Mouse (Mus musculus) lung, postnatal 14 days (tissue): ENCODE measurements at regions not wholly inside any gene's neighbourhood (a gene's known extent, or its start where the extent isn't known, plus 50 kb on each side); places are given as distances from the start of the nearest gene placed in this dataset.

Experiments
- DNase-seq: peaks from one replicate; pipeline ENCODE4 v3.0.0; 2021

GRCm38 (mm10) chr2:178718048-178718447 lies 287.7 kb downstream of the Cdh26 start:
- DNase-seq = no peak

- no peak for DNase-seq
Observed at GRCm38 (mm10) chr2:178723455-178723854, 293.1 kb downstream of the Cdh26 start.

DNA sequence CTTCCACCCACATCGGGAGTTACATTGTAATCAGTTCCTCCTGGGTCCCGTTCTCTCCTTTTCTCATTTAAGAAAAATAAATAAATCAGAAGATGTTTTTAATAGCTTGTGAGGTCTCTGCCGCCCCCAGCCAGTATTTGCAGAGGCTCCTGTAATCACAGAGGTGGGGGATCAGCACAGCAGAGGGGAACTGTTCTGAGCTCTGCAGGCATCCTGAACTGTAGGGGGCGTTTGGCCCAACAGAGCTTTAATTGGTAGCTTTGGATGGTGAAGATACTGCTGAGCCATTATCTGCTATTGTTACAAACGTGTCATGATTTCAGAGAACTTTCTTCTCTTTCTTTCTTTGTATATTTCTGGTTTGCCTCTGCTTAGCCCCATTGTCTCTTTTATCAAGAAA lies 293.9 kb downstream of the Cdh26 start:
- DNase-seq = no peak

GRCm38 (mm10) chr2:178727930-178728793 lies 297.8 kb downstream of the Cdh26 start:
- no peak for DNase-seq

- DNase-seq = no peak
Observed at GRCm38 (mm10) chr2:178728794-178729120, 298.4 kb downstream of the Cdh26 start.

DNA sequence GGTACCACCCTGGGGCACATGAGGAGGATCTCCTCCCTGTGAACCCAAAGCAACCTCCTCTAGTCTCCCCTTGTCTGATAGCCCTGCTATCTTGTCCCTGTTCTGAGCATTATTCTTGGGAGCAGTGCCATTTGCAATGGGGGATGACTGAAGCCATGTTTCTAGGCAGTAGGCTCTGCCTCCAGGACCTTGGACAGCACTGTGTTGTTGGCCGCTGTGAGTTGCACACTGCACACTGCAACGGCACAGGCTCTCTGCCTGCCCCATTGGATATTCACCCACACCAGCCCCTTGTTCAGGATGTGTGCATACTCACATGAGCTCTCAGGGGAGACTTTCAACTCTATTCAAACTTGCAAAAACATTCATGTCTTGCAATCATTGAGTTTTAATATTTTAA lies 304.8 kb downstream of the Cdh26 start:
- DNase-seq = no peak

DNA sequence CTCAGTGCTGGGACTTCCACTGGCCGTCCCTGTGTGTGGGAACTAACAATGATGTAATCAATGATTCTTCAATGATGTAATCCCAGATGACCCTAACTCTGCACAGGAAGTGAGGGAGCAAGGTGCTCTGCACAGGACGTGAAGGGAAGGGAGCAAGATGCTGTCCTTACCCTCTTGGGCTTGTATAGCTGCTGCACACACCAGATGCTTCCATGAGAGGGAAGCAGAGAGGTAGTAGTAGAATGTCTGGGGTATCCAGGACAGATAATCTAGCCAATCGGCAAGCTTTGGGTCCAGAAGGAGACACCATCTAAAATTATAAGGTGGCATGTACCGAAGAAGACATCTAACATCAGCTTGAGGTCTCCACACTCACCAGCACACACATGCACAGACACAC lies 314.3 kb downstream of the Cdh26 start:
- DNase-seq = no peak

GRCm38 (mm10) chr2:178745296-178746015 lies 315.1 kb downstream of the Cdh26 start:
- no peak for DNase-seq

DNA sequence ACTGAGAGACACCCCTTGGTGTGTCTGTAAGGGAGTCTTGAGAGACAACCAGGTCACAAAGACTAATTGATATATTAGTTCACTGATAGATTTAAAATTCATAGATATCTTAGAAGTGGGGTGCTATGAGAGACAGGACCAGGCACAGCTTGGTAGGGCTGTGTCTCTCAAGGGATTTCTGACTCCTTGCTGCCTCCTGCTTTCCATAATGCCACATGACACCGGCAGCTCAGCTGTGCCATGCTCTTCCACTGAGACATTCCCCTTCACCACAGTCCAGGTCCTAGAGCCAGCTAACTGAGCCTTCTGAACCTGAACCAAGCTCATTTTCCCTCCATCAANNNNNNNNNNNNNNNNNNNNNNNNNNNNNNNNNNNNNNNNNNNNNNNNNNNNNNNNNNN lies 320.9 kb downstream of the Cdh26 start:
- DNase-seq = no peak

- DNase-seq = peak; percentile 72
Observed at GRCm38 (mm10) chr2:178758366-178758765, 328.0 kb downstream of the Cdh26 start.

- DNase-seq = no peak
Observed at GRCm38 (mm10) chr2:178768526-178768925, 338.2 kb downstream of the Cdh26 start.

DNA sequence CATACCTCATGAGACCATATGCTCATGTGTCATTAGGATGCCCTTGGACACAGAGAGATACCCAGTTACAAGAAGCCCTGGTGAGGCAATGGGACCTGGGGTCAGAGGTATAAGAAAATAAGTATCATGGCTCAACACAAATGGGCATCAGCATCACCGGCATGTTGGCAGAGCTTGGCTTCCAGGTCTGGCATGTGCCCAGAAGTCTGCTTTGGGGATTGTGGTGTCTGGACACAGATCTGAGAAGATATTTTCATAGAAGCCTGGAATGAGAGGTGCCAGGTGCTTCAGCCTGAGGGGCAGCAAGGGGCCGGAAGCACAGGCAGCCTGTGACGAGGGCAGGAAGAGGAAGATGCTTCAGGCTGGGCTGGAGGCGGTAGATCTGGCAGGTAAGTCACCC lies 338.7 kb downstream of the Cdh26 start:
- DNase-seq = no peak

DNA sequence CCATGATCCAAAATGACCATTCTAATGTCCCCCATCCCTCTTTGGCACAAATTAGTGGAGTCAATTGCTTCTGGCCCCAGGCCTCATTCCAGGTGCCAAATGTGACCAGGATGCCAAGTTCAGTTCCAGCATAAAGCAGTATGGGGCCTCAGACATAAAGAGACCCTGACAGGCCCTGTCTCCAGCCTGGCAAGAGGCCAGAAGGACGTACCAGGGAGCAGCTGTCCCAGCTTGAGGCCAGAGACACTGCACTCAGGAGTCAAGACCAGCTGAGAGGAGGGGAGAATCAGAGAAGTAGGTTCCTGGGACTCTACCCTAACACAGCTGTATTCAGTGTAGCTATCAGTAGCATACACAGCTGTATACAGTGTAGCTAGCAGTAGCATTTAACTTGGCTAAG lies 341.1 kb downstream of the Cdh26 start:
- no peak for DNase-seq

DNA sequence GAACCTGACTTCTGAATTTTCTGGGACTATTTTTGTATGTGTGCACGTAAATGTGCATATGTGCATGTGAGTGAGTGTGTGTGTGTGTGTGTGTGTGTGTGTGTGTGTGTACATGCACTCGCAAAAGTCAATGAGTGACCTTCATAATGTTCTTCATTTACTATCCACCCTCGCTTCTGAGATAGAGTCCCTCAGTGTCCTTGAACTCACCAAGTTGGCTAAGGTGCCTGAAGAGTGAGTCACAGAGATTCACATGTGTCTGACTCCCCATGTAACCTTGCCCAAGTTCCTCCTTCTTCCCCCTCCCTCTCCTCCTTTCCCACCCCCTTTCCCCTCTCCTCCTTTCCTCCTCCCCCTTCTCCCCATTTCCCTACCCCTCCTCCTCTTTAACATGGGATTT lies 341.6 kb downstream of the Cdh26 start:
- DNase-seq = no peak

GRCm38 (mm10) chr2:178784822-178785589 lies 354.7 kb downstream of the Cdh26 start:
- DNase-seq = no peak

DNA sequence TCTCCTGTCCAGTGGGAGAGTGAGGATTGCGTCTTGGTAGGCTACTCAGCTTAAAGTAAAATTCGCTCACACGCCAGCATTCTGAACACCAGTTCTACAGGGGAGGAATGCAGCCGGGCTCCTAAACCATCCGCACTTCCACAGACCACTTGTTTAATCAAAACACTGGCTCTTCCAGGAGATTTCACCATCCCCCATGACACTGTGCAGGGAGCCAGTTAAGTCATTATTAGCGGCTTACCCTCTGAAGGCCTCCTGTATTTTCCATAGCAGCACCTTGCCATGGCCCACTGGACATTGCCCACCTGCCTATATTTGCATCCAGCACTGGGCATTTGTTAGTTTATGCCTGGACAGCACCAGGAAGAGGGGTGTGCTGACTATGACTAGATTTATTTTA lies 355.5 kb downstream of the Cdh26 start:
- no peak for DNase-seq

DNA sequence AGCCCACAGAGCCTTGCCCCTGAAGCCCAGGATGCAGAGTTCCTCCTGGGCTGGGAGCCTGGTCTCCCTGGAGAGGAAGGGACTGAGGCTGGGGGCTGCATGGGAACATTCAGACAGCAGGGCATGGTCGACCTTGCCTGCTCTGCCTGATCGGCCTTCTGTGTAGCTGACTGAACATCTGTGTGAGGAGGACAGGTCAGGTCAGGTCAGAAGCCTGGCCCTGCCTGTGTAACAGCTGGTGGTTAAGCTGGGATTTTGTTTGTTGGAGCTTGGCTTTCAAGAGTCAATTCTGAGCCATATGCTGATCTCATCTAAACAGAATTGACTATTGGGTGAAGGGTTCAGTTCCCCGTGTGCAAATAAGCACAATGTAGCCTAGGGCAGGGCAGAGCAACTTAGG lies 365.5 kb downstream of the Cdh26 start:
- no peak for DNase-seq

DNA sequence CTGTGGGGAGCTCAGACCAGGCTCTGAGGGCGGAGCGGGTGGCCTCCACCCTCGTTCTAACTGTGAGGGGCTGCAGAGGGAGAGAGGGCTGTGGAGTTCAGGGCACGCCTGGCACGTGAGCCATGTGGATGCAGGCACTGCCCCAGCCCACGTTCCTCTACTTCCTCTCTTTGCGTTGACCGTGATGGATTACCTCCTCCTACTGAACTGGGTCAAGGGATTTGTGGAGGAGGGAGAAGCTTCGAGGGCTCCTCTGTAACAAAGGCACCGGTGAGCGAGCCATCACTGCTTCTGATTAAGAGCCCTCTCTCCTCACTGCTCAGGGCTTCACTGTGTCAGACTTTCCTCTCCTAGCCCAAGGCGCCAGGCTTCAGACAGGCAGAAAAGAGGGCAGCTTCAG lies 371.1 kb downstream of the Cdh26 start:
- no peak for DNase-seq

GRCm38 (mm10) chr2:178805283-178805682 lies 375.0 kb downstream of the Cdh26 start:
- DNase-seq = no peak

GRCm38 (mm10) chr2:178821552-178821951 lies 391.2 kb downstream of the Cdh26 start:
- DNase-seq = no peak

- no peak for DNase-seq
Observed at GRCm38 (mm10) chr2:178830313-178830712, 400.0 kb downstream of the Cdh26 start.

- no peak for DNase-seq
Observed at GRCm38 (mm10) chr2:178834986-178835385, 404.7 kb downstream of the Cdh26 start.

DNA sequence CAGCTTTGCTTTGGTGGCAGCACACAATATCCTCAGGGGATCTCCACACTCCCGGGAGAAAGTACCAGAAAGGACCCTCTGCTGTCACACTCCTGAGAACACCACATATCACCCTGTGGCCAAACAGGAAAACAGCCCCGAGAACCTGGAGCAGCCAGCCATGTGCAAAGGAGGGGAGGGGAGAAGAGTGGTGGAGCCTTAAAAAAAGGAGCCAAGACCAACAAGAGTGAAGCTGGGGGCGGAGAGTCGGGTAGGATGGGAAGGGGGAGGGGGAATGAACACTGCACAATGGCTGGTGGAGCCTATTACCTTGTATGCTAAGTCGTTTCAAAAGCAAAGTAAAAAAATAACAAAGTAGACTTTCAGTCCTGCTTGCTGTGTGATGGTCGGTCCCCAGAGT lies 408.2 kb downstream of the Cdh26 start:
- DNase-seq = no peak

DNA sequence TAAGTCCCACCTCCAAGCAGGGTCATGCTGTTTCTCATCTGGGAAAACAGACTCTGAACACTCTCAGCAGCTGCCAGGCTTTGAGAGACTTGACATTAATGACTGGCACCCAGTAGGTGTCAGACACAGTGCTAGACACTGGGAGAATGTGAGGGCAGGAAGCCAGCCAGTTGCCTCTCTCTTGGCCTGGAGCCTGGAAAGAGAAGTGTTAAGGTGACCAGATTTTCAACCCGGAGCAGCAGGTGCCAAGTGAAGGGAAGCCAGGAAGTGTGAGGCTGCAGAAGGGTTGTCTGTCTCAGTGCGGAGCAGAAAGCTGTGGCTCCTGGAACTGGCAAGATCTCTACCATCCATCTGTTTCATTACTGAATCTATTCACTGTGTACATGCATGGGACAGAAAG lies 410.6 kb downstream of the Cdh26 start:
- DNase-seq = peak; percentile 18
